In the genomic region with DNA sequence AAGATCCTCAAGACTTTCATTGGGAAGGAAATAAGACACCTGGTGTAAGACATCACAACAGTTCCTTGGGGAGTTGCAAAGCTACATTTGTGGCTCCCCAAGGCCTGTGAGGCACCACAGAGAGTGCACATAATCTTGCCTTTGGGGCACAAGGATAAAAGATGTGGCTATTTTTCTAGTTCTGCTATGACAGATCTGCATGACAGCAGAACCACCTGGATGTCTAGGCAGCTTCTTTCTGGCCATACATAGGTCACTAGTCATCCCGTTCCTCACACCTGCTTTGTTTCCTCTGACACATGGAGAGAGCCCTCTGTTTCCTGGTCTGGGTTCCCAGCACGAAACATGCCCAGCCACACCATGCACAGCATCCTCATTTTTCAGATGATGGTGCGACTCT, we compare ENCODE assay signal across 30 mouse cellular contexts.
"Had no signal": no experiment of that assay in that cellular context is flagged by ENCODE, and none has a peak within 500 bp of the region (broad histone marks: within the 10 kb centered on the region; RNA-seq: fewer than 3 reads in every experiment).

No protein-coding gene starts in this region.

- H3K9ac ChIP-seq: heart, embryonic 12.5 days; heart, embryonic 13.5 days; heart, embryonic 15.5 days; hindbrain, embryonic 12.5 days; hindbrain, embryonic 13.5 days; hindbrain, embryonic 14.5 days; hindbrain, embryonic 15.5 days; intestine, embryonic 15.5 days; kidney, embryonic 15.5 days had no signal

- DNase-seq: heart, postnatal 10 days; heart, postnatal 14 days; heart, postnatal 36 days; heart, postnatal 4 days; kidney, adult 11 months; kidney, adult 18-20 months; kidney, adult 2 months; kidney, adult 8-10 months; kidney, adult 9 months; kidney, postnatal 10 days; kidney, postnatal 14 days; kidney, postnatal 25 days; kidney, postnatal 36 days; kidney, postnatal 4 days; layer of hippocampus, postnatal 36 days had no signal

- H3K4me1 ChIP-seq: hindbrain, embryonic 10.5 days; hindbrain, embryonic 12.5 days; hindbrain, embryonic 13.5 days; hindbrain, embryonic 15.5 days; intestine, embryonic 15.5 days; kidney, embryonic 15.5 days had no signal

- H3K4me3 ChIP-seq: heart, embryonic 12.5 days; heart, embryonic 13.5 days; heart, embryonic 15.5 days; hindbrain, embryonic 10.5 days; hindbrain, embryonic 12.5 days; hindbrain, embryonic 13.5 days; hindbrain, embryonic 15.5 days; intestine, embryonic 15.5 days; kidney, embryonic 15.5 days; layer of hippocampus, adult 2 months; left cerebral cortex, adult 2 months had no signal

- H3K27me3 ChIP-seq: heart, embryonic 12.5 days; heart, embryonic 13.5 days; heart, embryonic 15.5 days; hindbrain, embryonic 12.5 days; hindbrain, embryonic 13.5 days; hindbrain, embryonic 15.5 days; intestine, embryonic 15.5 days; kidney, embryonic 15.5 days had no signal

- H3K4me2 ChIP-seq: heart, embryonic 11.5 days; heart, embryonic 12.5 days; heart, embryonic 13.5 days; heart, embryonic 15.5 days; hindbrain, embryonic 12.5 days; hindbrain, embryonic 13.5 days; hindbrain, embryonic 14.5 days; hindbrain, embryonic 15.5 days; intestine, embryonic 15.5 days; kidney, embryonic 15.5 days had no signal

- H3K27ac ChIP-seq: hindbrain, embryonic 10.5 days; hindbrain, embryonic 12.5 days; hindbrain, embryonic 13.5 days; hindbrain, embryonic 14.5 days; hindbrain, embryonic 15.5 days; hindbrain, postnatal 0 days; intestine, embryonic 15.5 days; kidney, embryonic 15.5 days; kidney, postnatal 0 days; layer of hippocampus, adult 2 months; left cerebral cortex, adult 2 months had no signal

- H3K9me3 ChIP-seq: heart, embryonic 13.5 days; heart, embryonic 15.5 days; hindbrain, embryonic 10.5 days; hindbrain, embryonic 12.5 days; hindbrain, embryonic 13.5 days; hindbrain, embryonic 15.5 days; intestine, embryonic 15.5 days; kidney, embryonic 15.5 days had no signal

- H3K36me3 ChIP-seq: heart, embryonic 12.5 days; heart, embryonic 13.5 days; heart, embryonic 15.5 days; hindbrain, embryonic 10.5 days; hindbrain, embryonic 12.5 days; hindbrain, embryonic 13.5 days; hindbrain, embryonic 15.5 days; intestine, embryonic 15.5 days; kidney, embryonic 15.5 days had no signal
